Mouse (Mus musculus) mouse embryonic stem cell (cell line): ENCODE measurements at regions not wholly inside any gene's neighbourhood (a gene's known extent, or its start where the extent isn't known, plus 50 kb on each side); places are given as distances from the start of the nearest gene placed in this dataset.
"Not testable (repeated sequence)": the region's sequence is repeated elsewhere in the genome, so short reads cannot be mapped to it uniquely, and the experiment has no call there.

Experiments
- in situ Hi-C, 2 experiments: fragments of 300-500 bp; cut with MboI; formaldehyde crosslinking; loops; 1 replicate in 1 of 2; 3 replicates in 1 of 2; pipeline ENCODE4 v1.14.3; 2019 to 2020; ENCODE audit warnings: low sequenced_read_pairs in 2 of 2, low pct_unique_long_range_greater_than_20kb in 1 of 2, mixed read lengths in 1 of 2; ENCODE audit not compliant: unreplicated experiment in 1 of 2

- in situ Hi-C loops = no loop called here
These were observed 622.0 kb upstream of the Marcks start for GRCm38 (mm10) chr10:37760542-37761367.

DNA sequence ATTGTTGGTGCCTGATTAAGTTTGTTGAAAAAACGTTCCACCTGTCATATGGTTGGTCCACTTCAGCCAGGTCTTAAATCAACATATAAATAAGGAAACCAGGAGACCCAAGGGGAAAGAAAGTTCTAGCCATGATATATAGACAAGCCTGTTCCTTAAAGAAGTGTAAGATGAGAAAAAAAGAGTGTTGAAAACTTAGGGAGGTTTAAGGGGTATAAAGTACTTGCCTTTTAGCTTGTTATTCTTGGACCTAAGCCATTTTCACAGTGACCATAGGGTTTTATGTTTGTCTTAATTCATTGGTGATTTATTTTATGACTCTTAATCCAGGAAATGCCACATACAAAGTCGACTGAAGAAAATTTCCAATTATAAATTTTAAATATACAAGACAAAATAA, 602.9 kb upstream of the Marcks start:
- in situ Hi-C loops = no loop called here

- in situ Hi-C loops = no loop called here
These were observed 600.3 kb upstream of the Marcks start for GRCm38 (mm10) chr10:37739024-37739423.

GRCm38 (mm10) chr10:37725609-37726008, 586.9 kb upstream of the Marcks start:
- in situ Hi-C loops = no loop called here

DNA sequence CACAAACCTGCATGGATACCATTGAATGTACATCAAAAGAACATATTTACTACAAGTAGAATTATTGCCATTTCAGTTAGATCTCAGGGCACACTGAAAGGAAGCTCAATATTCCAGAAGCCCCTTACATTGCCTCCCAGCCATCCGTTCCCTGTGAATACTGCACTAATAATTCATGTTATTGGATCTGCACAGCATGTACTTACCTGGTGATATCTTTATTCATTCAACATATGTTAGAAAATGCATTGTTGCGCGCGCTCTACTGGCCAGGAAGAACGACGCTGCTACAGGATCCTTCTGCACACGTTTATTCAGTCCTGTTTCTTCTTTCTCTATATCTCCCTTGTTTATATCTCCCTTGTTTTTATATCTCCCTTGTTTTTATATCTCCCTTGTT, 586.3 kb upstream of the Marcks start:
- in situ Hi-C loops = not testable (repeated sequence)

GRCm38 (mm10) chr10:37720748-37721147, 582.0 kb upstream of the Marcks start:
- in situ Hi-C loops = no loop called here

DNA sequence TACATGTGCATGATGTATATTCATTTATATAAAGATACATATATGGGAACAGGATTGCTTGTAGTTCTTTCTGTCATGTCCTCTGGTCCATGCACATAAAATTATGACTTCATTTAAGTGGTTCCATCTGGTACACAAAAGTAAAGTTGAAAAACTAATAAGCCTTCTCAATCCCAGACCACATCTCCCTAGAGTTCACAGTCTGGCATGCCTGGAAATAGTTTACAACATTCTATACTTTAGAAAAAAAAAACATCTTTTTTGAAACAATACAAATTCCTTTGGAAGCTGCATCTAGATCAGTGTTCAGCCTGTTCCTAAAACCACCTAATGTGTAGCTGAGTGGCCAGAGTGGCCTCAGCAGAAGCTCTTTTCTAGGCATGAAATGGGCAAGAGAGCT, 578.2 kb upstream of the Marcks start:
- in situ Hi-C loops = no loop called here

- in situ Hi-C loops = no loop called here
These were observed 572.7 kb upstream of the Marcks start for GRCm38 (mm10) chr10:37711459-37711858.

- in situ Hi-C loops = no loop called here
These were observed 555.4 kb upstream of the Marcks start for GRCm38 (mm10) chr10:37694041-37694690.

- in situ Hi-C loops = no loop called here
These were observed 554.1 kb upstream of the Marcks start for GRCm38 (mm10) chr10:37692851-37693250.

GRCm38 (mm10) chr10:37691939-37692338, 553.2 kb upstream of the Marcks start:
- in situ Hi-C loops = no loop called here

- in situ Hi-C loops = no loop called here
These were observed 544.4 kb upstream of the Marcks start for GRCm38 (mm10) chr10:37683101-37683500.

- in situ Hi-C loops = no loop called here
These were observed 541.9 kb upstream of the Marcks start for GRCm38 (mm10) chr10:37680601-37681000.

GRCm38 (mm10) chr10:37677826-37678225, 539.1 kb upstream of the Marcks start:
- in situ Hi-C loops = no loop called here

DNA sequence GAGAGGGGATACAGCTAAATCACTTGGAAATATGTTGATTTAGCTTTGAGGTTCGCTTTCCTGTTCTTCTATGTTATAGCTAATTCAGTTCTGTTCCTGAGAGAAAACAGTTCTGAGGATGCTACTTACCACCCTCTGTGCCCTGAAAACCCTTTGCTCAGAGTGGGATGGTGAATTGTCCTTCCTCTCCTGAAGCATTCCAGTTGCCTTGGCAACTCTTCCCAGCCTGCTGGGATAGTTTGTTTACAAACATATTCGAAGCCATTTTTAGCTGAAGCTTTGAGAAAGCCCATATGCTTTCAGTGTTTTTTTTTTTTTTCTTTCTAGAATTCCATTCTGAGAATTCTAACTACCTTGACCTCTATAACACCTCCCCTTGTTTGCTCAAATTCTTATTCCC, 530.1 kb upstream of the Marcks start:
- in situ Hi-C loops = no loop called here

- in situ Hi-C loops = no loop called here
These were observed 528.5 kb upstream of the Marcks start for GRCm38 (mm10) chr10:37667031-37667745.

DNA sequence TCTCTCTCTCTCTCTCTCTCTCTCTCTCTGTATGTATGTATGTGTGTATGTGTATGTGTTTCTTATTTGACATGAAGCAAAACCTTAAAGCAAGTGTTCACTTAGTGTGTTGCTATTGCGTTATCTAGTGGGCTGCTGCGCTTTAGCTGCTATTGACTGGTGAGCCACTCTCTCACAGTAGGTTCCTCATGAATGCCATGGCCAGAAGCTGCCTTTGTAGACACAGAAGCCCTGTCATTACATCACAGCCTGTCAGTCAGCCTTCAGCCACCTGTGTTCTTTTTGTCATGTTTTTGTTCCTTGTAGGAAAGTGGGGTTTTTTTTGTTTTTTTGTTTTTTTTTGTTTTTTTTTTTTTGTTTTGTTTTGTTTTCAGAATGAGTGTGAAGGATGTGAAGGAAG, 527.8 kb upstream of the Marcks start:
- in situ Hi-C loops = no loop called here

DNA sequence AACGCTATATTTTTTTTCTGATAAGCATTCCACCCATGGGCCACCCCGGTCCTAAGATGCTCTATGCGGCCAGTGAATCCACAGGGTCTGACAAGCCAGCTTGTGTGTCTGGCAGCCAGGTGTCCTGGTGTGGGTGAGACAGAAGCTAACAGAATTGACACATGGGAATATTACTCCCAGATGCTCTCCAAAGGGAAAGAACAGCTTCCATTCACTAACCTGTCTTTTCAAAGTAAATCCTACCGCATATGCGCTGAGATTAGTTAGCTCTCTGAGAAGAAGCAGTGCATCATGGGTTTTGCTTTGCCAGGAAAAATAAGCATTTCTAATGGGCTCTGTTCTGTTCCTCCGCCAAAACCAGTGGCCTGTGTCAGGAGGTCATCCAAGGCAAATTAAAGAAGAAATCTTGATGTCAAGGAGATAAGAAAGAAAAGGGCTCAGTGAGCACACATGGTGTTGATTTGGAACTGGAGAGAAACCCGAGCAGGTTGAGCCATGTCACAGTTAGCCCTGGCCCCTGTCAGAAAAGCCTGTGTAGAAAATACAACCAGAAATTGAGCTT, 498.4 kb upstream of the Marcks start:
- in situ Hi-C loops = no loop called here

GRCm38 (mm10) chr10:37636421-37636820, 497.7 kb upstream of the Marcks start:
- in situ Hi-C loops = no loop called here
